ENCODE assay signal across 17 mouse cellular contexts in the genomic region with DNA sequence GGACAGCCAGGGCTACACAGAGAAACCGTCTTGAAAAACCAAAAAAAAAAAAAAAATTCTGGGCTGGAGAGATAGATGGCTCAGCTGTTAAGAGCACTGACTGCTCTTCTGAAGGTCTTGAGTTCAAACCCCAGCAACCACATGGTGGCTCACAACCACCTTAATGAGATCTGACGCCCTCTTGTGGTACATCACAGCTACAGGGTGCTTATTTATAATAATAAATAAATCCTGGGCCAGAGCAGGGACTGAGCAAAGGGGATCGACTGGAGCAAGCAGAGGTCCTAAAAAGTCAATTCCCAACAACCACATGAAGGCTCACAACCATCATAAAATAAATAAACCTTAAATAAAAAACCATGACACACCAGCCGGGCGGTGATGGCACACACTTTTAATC. TPM values are rescaled to one million over a fixed set of nuclear protein-coding genes. Genes with fewer than 3 reads are reported as not detected.
DNase-seq lines count a peak whose midpoint lies in the region; ATAC-seq and TF ChIP-seq lines count a peak whose summit lies in the region.
"Had no signal": no experiment of that assay in that cellular context is flagged by ENCODE, and none has a peak within 500 bp of the region (broad histone marks: within the 10 kb centered on the region; RNA-seq: fewer than 3 reads in every experiment).

No protein-coding gene starts in this region.

- H3K27ac ChIP-seq in lung, embryonic 14.5 days (ENCODE audit: low read depth): no peak overlapping the region
- H3K27ac ChIP-seq in hindbrain, embryonic 14.5 days: no peak overlapping the region
- H3K27ac ChIP-seq: hindbrain, embryonic 10.5 days; limb, embryonic 10.5 days; macrophage; neural tube, embryonic 15.5 days had no signal

- 0 out of 2 replicates have a peak, but pooled peaks have one; percentile 19 for TF ChIP-seq CTCF in lung, embryonic 14.5 days (IDR thresholded peaks at IDR 0.05; ENCODE audit: low read depth)
- no peak for TF ChIP-seq CTCF in lung, adult 2 months (IDR thresholded peaks at IDR 0.05; ENCODE audit: insufficient read depth, low read length)

- no peak overlapping the region for H3K9ac ChIP-seq in lung, embryonic 14.5 days
- no peak overlapping the region for H3K9ac ChIP-seq in hindbrain, embryonic 14.5 days
- H3K9ac ChIP-seq: neural tube, embryonic 15.5 days had no signal

- no peaks in the 10 kb centered on the region for H3K4me1 ChIP-seq in lung, embryonic 14.5 days (ENCODE audit: insufficient read depth)
- H3K4me1 ChIP-seq in lung, adult 2 months (ENCODE audit: control insufficient read depth, insufficient read depth, low read length): no peaks in the 10 kb centered on the region
- H3K4me1 ChIP-seq in hindbrain, embryonic 14.5 days (replicated peaks; ENCODE audit: control insufficient read depth, insufficient read depth, low read length): no peaks in the 10 kb centered on the region
- H3K4me1 ChIP-seq: hindbrain, embryonic 10.5 days; limb, embryonic 10.5 days; neural tube, embryonic 15.5 days had no signal

- ATAC-seq in lung, embryonic 14.5 days (ENCODE audit: insufficient read depth): no peak
- no peak for ATAC-seq in hindbrain, embryonic 14.5 days (ENCODE audit: low FRiP score)

- no peak for TF ChIP-seq POLR2A in lung, adult 2 months (IDR thresholded peaks at IDR 0.05; ENCODE audit: borderline replicate concordance, extremely low read depth, low read depth, low read length)

- peaks cover 92% of the 10 kb centered on the region for H3K36me3 ChIP-seq in lung, embryonic 14.5 days (ENCODE audit: insufficient read depth)
- H3K36me3 ChIP-seq in hindbrain, embryonic 14.5 days (replicated peaks; ENCODE audit: control insufficient read depth, insufficient read depth): peaks cover 99% of the 10 kb centered on the region

- no peak overlapping the region for H3K4me3 ChIP-seq in lung, embryonic 14.5 days (ENCODE audit: low read depth, low read length)
- H3K4me3 ChIP-seq in lung, adult 2 months (replicated peaks; ENCODE audit: extremely low read depth, low read depth, low read length): no peak overlapping the region
- H3K4me3 ChIP-seq in hindbrain, embryonic 14.5 days (replicated peaks; ENCODE audit: low read length): no peak overlapping the region
- H3K4me3 ChIP-seq: hindbrain, embryonic 10.5 days; limb, embryonic 10.5 days; neural tube, embryonic 15.5 days had no signal

- H3K27me3 ChIP-seq in lung, embryonic 14.5 days (ENCODE audit: insufficient read depth, low read length): no peaks in the 10 kb centered on the region
- no peaks in the 10 kb centered on the region for H3K27me3 ChIP-seq in hindbrain, embryonic 14.5 days (ENCODE audit: control insufficient read depth, insufficient read depth, low read length)
- H3K27me3 ChIP-seq: neural tube, embryonic 15.5 days had no signal

- DNase-seq in embryo, embryonic 11 days: peak; percentile 19
- DNase-seq in embryo, embryonic 10 days (ENCODE audit: low spot score): no peak
- no peak for DNase-seq in lung, embryonic 14.5 days
- DNase-seq in lung, adult 2 months: no peak
- DNase-seq in T-cell, adult 2 months (ENCODE audit: low spot score): peak; percentile 45
- peak; percentile 57 for DNase-seq in naive thymus-derived CD4-positive, alpha-beta T cell, adult 2 months (ENCODE audit: low read depth)
- no peak for DNase-seq in adrenal gland, postnatal 10 days
- no peak for DNase-seq in hindbrain, embryonic 14.5 days (ENCODE audit: low spot score)
- DNase-seq: cerebellum, adult 9-10 months; kidney, adult 9 months; layer of hippocampus, adult 9-11 months; thymus, adult 18-20 months had no signal

- no peaks in the 10 kb centered on the region for H3K9me3 ChIP-seq in lung, embryonic 14.5 days (ENCODE audit: low read depth, low read length)
- no peaks in the 10 kb centered on the region for H3K9me3 ChIP-seq in hindbrain, embryonic 14.5 days (ENCODE audit: control insufficient read depth, low read length)
- H3K9me3 ChIP-seq: hindbrain, embryonic 10.5 days; limb, embryonic 10.5 days; neural tube, embryonic 15.5 days had no signal

- 73% methylated on average over 5 of the region's 5 CpGs for WGBS in lung, embryonic 14.5 days
- WGBS in lung, adult 2 months: 80% methylated on average over 5 of the region's 5 CpGs
- WGBS in hindbrain, embryonic 14.5 days: 90% methylated on average over 5 of the region's 5 CpGs

- H3K4me2 ChIP-seq in lung, embryonic 14.5 days: no peak overlapping the region
- H3K4me2 ChIP-seq in hindbrain, embryonic 14.5 days (replicated peaks): no peak overlapping the region
- H3K4me2 ChIP-seq: heart, embryonic 11.5 days; neural tube, embryonic 15.5 days had no signal

RNA-seq across cellular contexts. Expression of a gene that starts 15.6 kb away (rescaled TPM):
- polyA plus RNA-seq in lung, embryonic 14.5 days (2014; fragmentation: Nextera tagmentation; extraction: Ambion mirVana): 416 and 446 TPM in 2 replicates
- polyA plus RNA-seq in lung, adult 2 months (2012; rRNA removed): 76.6 and 127 TPM in 2 replicates
- total RNA-seq in adrenal gland, postnatal 10 days (2021): 100 to 1,000 TPM; 279 to 288 TPM
- 557 and 572 TPM in 2 replicates for polyA plus RNA-seq in hindbrain, embryonic 14.5 days (2014; fragmentation: Nextera tagmentation; extraction: Ambion mirVana)

RNA-seq across cellular contexts. Expression of a gene that starts 45.0 kb away (rescaled TPM):
- polyA plus RNA-seq in lung, embryonic 14.5 days (2014; fragmentation: Nextera tagmentation; extraction: Ambion mirVana): 132 and 177 TPM in 2 replicates
- polyA plus RNA-seq in lung, adult 2 months (2012; rRNA removed): 95.5 and 151 TPM in 2 replicates
- 100 to 1,000 TPM in 1 of 2 experiments, 10 to 100 TPM in 1; 98.8 to 134 TPM for total RNA-seq in adrenal gland, postnatal 10 days (2021)
- polyA plus RNA-seq in hindbrain, embryonic 14.5 days (2014; fragmentation: Nextera tagmentation; extraction: Ambion mirVana): 29.4 and 30.8 TPM in 2 replicates

Comparison
In these comparisons a context has a peak if more than half of its experiments do, and no peak if none do; other contexts are left out.
1. DNase-seq: peak in embryo, embryonic 11 days (single experiment), T-cell, adult 2 months (single experiment) and naive thymus-derived CD4-positive, alpha-beta T cell, adult 2 months (single experiment); none in embryo, embryonic 10 days (single experiment), lung, embryonic 14.5 days (single experiment), lung, adult 2 months (single experiment), adrenal gland, postnatal 10 days (single experiment) and hindbrain, embryonic 14.5 days (single experiment).